Mouse (Mus musculus): ENCODE results near the gene Capn7. TPM values are rescaled to one million over a fixed set of nuclear protein-coding genes. Genes with fewer than 3 reads are reported as not detected.

Gene Capn7
- polyA plus RNA-seq, 1 experiment: 46.0 TPM

DNA sequence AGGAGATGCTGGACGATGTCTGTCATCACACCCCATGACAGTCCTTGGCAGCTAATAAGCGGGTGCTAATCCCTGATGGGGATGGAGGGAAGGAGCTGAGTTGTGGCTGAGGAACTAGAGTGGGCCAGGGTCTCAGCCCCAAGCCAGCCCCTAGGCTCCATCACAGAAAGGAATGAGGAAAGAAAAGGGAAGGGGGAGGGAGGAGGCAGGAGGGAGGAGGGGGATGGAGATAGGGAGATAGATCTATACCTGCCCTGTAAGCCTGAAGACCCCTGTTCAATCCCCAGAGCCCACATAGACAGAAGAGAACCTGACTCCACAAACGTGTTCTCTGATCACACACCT, 57.1 kb downstream of the Capn7 start:
- no peak for TF ChIP-seq POLR2A (IDR thresholded peaks at IDR 0.05; ENCODE audit: low read depth, low read length)
- TF ChIP-seq CTCF (IDR thresholded peaks at IDR 0.05; ENCODE audit: borderline replicate concordance, insufficient read depth, low read length): no peak
- Histone ChIP-seq H3K27ac (ENCODE audit: insufficient read depth, low read length) (no peak overlapping the region), H3K4me1 (ENCODE audit: control insufficient read depth, insufficient read depth, low read length) (no peaks in the 10 kb centered on the region), H3K4me3 (ENCODE audit: insufficient read depth, low read length) (no peak overlapping the region)

DNA sequence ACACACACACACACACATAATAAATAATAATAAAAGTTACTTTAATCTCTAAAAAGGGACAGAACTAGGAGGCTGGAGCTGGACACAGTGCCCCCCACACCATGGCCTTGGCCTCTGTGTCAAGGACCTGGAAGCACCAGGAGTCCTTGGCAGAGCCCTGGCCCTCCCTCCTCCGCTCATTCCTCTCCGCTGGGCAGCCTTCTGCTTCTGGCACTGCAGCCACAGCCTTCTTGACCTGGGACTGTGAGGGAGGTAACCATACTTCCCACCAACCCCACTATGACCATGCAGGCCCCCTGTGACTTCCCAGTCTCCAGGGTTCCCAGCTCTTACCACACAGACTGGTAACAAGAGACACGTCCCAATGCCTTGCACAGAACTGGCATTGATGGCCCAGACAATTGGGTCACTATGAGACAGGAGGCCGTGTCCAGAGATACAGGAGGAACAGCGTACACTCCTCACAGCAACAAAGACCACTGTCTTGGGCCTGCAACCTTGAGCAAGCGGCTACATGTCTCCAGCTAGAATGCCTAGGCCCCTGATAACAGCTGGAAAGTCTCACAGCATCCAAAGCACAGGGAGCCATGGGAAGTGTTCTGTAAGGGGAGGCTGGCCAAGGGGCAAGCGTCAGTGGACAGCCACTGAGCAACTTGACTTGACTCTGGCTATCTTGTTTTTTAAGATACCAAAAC, 57.6 kb downstream of the Capn7 start:
- Histone ChIP-seq H3K4me1 (ENCODE audit: control insufficient read depth, insufficient read depth, low read length) (no peaks in the 10 kb centered on the region), H3K27ac (ENCODE audit: insufficient read depth, low read length) (no peak overlapping the region), H3K4me3 (ENCODE audit: insufficient read depth, low read length) (no peak overlapping the region)
- TF ChIP-seq POLR2A (IDR thresholded peaks at IDR 0.05; ENCODE audit: low read depth, low read length) (no peak), CTCF (IDR thresholded peaks at IDR 0.05; ENCODE audit: borderline replicate concordance, insufficient read depth, low read length) (no peak)

DNA sequence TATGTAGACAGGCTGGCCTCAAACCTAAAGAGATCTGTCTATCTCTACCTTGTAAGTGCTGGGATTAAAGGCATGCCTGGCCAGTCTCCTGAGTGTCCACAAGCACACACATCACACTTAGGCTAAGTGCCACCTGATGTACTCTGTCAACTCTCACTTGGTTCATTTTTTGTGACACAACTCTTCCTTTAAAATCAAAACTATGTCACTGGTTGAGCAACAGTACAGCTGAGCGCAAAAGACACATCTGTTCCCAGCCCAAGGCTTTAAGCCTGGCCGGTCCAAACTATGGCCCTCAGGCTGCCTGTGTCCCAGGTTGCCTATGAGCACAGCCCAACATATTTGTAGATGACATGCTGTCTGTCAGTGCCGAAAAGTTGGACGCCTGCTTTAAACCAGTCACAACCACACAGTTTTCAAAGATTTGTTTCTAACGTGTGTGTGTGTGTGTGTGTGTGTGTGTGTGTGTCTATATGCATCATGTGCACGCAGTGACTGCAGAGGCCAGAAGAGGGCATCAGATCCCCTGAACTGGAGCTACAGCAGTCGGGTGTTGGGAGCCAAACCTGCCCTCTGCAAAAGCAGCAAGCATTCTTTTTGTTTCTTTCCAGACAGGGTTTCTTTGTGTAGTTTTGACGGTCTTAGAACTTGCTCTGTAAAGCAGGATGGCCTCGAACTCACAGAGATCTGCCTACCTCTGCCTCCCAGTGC, 58.5 kb downstream of the Capn7 start:
- TF ChIP-seq CTCF (IDR thresholded peaks at IDR 0.05; ENCODE audit: borderline replicate concordance, insufficient read depth, low read length) (no peak), POLR2A (IDR thresholded peaks at IDR 0.05; ENCODE audit: low read depth, low read length) (no peak)

DNA sequence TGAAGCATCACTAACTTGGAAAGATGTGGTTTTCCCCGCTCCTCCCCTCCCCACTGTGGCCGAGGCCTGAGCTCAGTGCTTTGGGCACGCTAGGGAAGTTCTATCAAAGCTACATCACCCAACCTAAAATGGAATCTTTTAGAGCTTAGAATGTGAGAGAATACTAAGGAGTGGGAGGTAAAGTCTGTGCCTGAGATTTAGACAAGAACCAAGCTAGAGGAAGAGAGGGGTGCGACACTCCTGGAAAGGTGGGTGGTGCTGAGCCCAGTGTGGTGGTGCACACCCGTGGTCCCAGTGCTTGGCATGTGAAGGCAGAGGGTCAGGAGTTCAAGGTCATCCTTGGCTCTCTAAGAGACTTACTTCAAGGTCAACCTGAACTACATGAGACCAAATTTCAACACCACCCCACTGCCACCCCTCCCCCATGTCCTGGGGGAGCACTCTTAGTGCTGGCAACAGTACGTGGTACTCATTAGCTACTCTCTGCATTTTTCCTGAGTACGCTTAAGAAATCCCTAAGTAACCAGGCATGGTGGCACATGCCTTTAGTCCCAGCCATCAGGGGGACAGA, 59.3 kb downstream of the Capn7 start:
- peaks cover 4% of the 10 kb centered on the region; the same call in 1 of the 2 replicates for H3K4me1 ChIP-seq (ENCODE audit: control insufficient read depth, insufficient read depth, low read length)
- no peak overlapping the region for H3K27ac ChIP-seq (ENCODE audit: insufficient read depth, low read length)
- TF ChIP-seq CTCF (IDR thresholded peaks at IDR 0.05; ENCODE audit: borderline replicate concordance, insufficient read depth, low read length): no peak
- TF ChIP-seq POLR2A (IDR thresholded peaks at IDR 0.05; ENCODE audit: low read depth, low read length): no peak
- H3K4me3 ChIP-seq (ENCODE audit: insufficient read depth, low read length): no peak overlapping the region

More for the DNA sequence above, 58.5 kb downstream of the Capn7 start:
- Histone ChIP-seq H3K4me1 (ENCODE audit: control insufficient read depth, insufficient read depth, low read length) (no peaks in the 10 kb centered on the region), H3K27ac (ENCODE audit: insufficient read depth, low read length) (no peak overlapping the region), H3K4me3 (ENCODE audit: insufficient read depth, low read length) (no peak overlapping the region)

DNA sequence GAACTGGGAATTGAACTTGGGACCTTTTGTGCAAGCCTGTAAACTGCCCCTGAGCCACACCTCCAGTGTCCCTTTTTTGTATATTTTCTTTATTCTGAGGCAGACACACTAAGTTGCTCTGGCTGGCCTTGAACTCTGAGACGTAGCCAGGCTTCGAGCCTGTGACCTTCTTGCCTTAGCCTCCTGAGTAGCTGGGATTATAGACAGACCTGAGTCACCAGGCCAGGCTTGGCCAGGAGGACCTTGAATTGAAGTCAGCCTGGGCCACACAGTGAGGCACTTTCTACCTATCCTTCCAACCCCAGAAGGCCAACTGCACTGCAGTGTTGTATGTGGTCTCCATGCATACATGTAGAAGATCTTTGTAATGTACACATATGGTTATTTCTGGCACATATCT, 60.0 kb downstream of the Capn7 start:
- Histone ChIP-seq H3K4me1 (ENCODE audit: control insufficient read depth, insufficient read depth, low read length) (peaks cover 10% of the 10 kb centered on the region), H3K4me3 (ENCODE audit: insufficient read depth, low read length) (no peak overlapping the region), H3K27ac (ENCODE audit: insufficient read depth, low read length) (no peak overlapping the region)
- TF ChIP-seq CTCF (IDR thresholded peaks at IDR 0.05; ENCODE audit: borderline replicate concordance, insufficient read depth, low read length): no peak
- no peak for TF ChIP-seq POLR2A (IDR thresholded peaks at IDR 0.05; ENCODE audit: low read depth, low read length)

DNA sequence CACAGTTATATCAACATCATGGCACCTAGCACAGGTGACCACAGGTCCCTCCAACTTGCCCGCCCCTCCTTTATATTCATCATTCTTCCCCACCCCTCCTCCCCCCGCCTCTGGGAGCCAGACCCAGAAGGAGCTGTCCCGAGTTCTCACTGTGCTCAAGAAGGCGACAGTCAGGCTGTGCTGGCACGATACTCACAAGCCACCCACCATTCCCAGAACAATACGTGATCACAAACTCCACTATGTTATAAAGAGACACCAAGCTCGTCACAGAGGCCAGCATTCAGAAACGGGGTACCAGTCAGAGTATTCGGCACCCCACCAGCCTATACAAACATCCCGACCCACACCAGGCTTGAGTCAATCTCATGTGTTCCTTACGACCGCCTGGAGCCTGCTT, 60.9 kb downstream of the Capn7 start:
- Histone ChIP-seq H3K4me1 (ENCODE audit: control insufficient read depth, insufficient read depth, low read length) (peaks cover 12% of the 10 kb centered on the region), H3K27ac (ENCODE audit: insufficient read depth, low read length) (no peak overlapping the region), H3K4me3 (ENCODE audit: insufficient read depth, low read length) (no peak overlapping the region)
- no peak for TF ChIP-seq CTCF (IDR thresholded peaks at IDR 0.05; ENCODE audit: borderline replicate concordance, insufficient read depth, low read length)
- no peak for TF ChIP-seq POLR2A (IDR thresholded peaks at IDR 0.05; ENCODE audit: low read depth, low read length)

DNA sequence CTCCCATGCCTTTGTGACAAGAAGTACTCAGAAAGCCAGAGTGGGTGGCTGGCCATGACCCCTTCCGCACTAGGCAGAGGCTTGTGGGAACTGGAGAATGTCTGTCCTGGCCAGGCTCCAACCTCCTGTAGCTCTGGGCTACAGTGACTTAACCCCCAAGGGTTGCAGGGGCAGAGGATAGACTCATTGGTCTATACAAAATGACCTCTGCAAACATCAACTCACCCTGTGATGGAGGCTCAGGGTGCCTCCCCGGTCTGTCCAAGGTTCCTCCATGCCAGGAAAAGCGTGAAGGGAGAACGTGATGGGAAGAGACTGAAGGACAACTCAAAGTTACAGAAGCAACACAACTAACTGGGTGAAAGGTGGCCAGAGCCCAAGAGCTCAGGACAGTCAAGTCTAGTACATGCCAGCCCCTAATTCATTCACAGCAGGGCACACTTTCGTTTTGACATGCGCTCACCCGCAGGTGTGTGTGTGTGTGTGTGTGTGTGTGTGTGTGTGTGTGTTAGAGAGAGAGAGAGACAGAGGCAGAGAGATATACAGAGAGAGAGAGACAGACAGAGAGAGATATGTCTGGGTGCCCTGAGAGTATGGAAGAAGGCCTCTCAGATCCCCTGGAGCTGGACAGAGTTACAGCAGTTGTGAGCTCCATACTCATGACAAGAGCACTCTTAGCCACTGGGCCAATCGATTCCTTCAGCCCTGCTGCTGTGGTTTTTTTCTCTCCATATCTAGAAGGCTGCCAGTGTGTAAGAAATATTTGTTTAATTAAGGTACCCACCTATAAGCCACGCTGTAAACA, 61.6 kb downstream of the Capn7 start:
- no peak overlapping the region for H3K4me3 ChIP-seq (ENCODE audit: insufficient read depth, low read length)
- peaks cover 17% of the 10 kb centered on the region for H3K4me1 ChIP-seq (ENCODE audit: control insufficient read depth, insufficient read depth, low read length)
- no peak overlapping the region for H3K27ac ChIP-seq (ENCODE audit: insufficient read depth, low read length)
- TF ChIP-seq CTCF (IDR thresholded peaks at IDR 0.05; ENCODE audit: borderline replicate concordance, insufficient read depth, low read length) (no peak), POLR2A (IDR thresholded peaks at IDR 0.05; ENCODE audit: low read depth, low read length) (no peak)

DNA sequence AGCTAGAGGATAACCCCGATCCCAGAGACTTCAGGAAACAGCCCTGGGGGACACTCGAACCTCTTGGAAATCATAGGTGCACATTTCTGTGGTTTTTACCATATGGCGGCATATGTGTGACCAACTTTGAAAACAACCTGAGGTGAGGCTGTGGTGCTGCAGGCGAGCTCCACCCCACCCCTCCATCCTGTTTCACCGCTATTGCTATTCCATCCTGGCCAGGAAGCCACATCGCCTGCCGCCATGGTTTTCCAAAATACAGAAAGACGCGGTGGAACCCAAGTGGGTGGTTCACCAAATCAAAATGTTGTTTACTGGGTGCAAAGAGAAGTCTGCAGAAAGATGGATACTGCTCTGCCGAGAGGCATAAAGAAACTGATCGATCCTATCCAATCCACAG, 62.4 kb downstream of the Capn7 start:
- peaks cover 21% of the 10 kb centered on the region for H3K4me1 ChIP-seq (ENCODE audit: control insufficient read depth, insufficient read depth, low read length)
- no peak overlapping the region for H3K4me3 ChIP-seq (ENCODE audit: insufficient read depth, low read length)
- no peak overlapping the region for H3K27ac ChIP-seq (ENCODE audit: insufficient read depth, low read length)
- TF ChIP-seq CTCF (IDR thresholded peaks at IDR 0.05; ENCODE audit: borderline replicate concordance, insufficient read depth, low read length) (no peak), POLR2A (IDR thresholded peaks at IDR 0.05; ENCODE audit: low read depth, low read length) (no peak)

DNA sequence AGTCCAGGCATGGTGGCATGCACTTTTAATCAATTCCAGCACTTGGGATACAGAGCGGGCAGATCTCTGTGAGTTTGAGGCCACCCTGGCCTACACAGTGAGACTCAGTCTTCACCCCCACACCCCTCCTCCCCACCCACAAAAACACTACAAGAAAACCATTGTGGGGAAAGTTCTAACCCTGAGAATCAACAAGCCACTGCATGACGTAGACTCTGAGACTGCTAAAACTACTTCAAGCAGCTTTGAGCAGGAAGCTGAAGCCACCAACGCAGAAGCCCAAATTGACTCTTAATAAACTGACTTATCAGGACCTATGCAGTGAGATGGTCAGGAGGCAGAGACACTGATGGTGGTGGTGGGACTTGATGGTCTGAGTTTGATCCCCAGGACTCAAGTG, 62.8 kb downstream of the Capn7 start:
- TF ChIP-seq CTCF (IDR thresholded peaks at IDR 0.05; ENCODE audit: borderline replicate concordance, insufficient read depth, low read length) (no peak), POLR2A (IDR thresholded peaks at IDR 0.05; ENCODE audit: low read depth, low read length) (no peak)
- Histone ChIP-seq H3K27ac (ENCODE audit: insufficient read depth, low read length) (no peak overlapping the region), H3K4me1 (ENCODE audit: control insufficient read depth, insufficient read depth, low read length) (peaks cover 23% of the 10 kb centered on the region), H3K4me3 (ENCODE audit: insufficient read depth, low read length) (no peak overlapping the region)
